Mouse (Mus musculus) v-Abl transformed pro-B cells (cell line): ENCODE measurements around the gene Btbd7.

Experiments
- in situ Hi-C, 2 experiments: fragments of 400-800 bp; cut with MboI; formaldehyde crosslinking; loops; one replicate each; pipeline ENCODE4 v1.15.1; 2025; ENCODE audit not compliant: unreplicated experiment in 2 of 2

The Btbd7 gene

GRCm38 (mm10) chr12:102743036-102743588, 135.2 kb downstream of the Btbd7 start:
- in situ Hi-C loops: loop anchor here (5.0 to 10.0 kb wide), 5 partner anchors 319 to 752 kb away; no protein-coding TSS in a partner anchor

GRCm38 (mm10) chr12:102742056-102742455, 136.2 kb downstream of the Btbd7 start:
- in situ Hi-C loops: loop anchor here (5.0 to 10.0 kb wide), 5 partner anchors 320 to 753 kb away; no protein-coding TSS in a partner anchor

GRCm38 (mm10) chr12:102740285-102740684, 138.0 kb downstream of the Btbd7 start:
- in situ Hi-C loops: loop anchor here (5.0 to 10.0 kb wide), 5 partner anchors 322 to 755 kb away; no protein-coding TSS in a partner anchor

DNA sequence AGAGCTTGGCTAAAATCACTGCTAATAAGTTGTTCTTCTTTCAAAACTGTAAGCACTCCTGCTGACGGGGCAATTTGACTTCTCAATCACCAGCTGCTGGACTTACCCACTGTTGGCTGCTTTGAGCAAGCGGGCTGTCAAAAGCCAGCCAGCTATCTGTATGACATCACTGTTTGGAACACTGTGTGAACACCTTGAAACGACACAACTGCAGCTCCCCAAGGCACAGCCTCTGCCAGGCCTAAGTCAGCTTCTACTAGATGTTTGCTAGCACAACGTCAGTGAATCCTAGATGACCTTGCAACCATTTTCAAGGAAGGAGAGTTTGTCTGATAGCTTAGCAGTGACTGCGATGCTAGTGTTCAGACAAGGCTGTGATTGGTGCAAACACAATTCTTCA, 139.2 kb downstream of the Btbd7 start:
- in situ Hi-C loops: no loop called here

DNA sequence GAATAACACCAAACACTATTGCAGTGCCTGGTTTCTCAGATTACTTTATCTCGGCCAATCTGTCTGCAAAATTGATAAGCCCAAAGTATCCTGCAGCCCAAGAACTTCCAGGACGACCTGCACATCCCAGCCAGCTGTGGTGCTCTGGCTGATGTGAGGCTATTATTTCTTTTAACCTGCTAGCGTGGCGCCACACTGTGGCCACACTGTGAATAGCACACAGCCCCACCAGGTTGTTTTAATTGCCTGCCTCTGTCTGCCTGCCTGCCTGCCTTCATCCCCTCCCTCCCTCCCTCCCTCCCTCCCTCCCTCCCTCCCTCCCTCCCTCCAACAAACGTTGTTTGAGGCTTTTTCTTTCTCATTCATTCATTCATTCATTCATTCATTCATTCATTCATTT, 144.9 kb downstream of the Btbd7 start:
- in situ Hi-C loops: no loop called here

GRCm38 (mm10) chr12:102730798-102731619, 147.3 kb downstream of the Btbd7 start:
- in situ Hi-C loops: no loop called here
